Mouse (Mus musculus): ENCODE measurements around the gene Itgav. TPM values are rescaled to one million over a fixed set of nuclear protein-coding genes. Genes with fewer than 3 reads are reported as not detected.
A peak's percentile ranks its signal among the peaks of the same experiment; 100 is the strongest.

Gene Itgav
- polyA plus RNA-seq, 1 experiment, result 28.8 TPM

GRCm38 (mm10) chr2:83745257-83745656 is 21.1 kb downstream of the Itgav start:
- no peak for DNase-seq (ENCODE audit: low read depth)

GRCm38 (mm10) chr2:83748581-83749118 is 24.5 kb downstream of the Itgav start:
- no peak for DNase-seq (ENCODE audit: low read depth)

- DNase-seq (ENCODE audit: low read depth), result no peak
These were observed 28.8 kb downstream of the Itgav start for GRCm38 (mm10) chr2:83753008-83753407.

GRCm38 (mm10) chr2:83754306-83754837 is 30.2 kb downstream of the Itgav start:
- DNase-seq (ENCODE audit: low read depth), result no peak

- no peak for DNase-seq (ENCODE audit: low read depth)
These were observed 34.5 kb downstream of the Itgav start for GRCm38 (mm10) chr2:83758606-83759215.

GRCm38 (mm10) chr2:83759216-83759648 is 35.0 kb downstream of the Itgav start:
- DNase-seq (ENCODE audit: low read depth), result no peak

GRCm38 (mm10) chr2:83759667-83760066 is 35.5 kb downstream of the Itgav start:
- no peak for DNase-seq (ENCODE audit: low read depth)

- DNase-seq (ENCODE audit: low read depth), result no peak
These were observed 35.9 kb downstream of the Itgav start for GRCm38 (mm10) chr2:83760112-83760511.

- DNase-seq (ENCODE audit: low read depth), result no peak
These were observed 37.3 kb downstream of the Itgav start for GRCm38 (mm10) chr2:83761506-83761905.

- DNase-seq (ENCODE audit: low read depth), result no peak
These were observed 38.1 kb downstream of the Itgav start for GRCm38 (mm10) chr2:83762106-83762855.

GRCm38 (mm10) chr2:83766058-83766457 is 41.9 kb downstream of the Itgav start:
- no peak for DNase-seq (ENCODE audit: low read depth)

- DNase-seq (ENCODE audit: low read depth), result no peak
These were observed 42.7 kb downstream of the Itgav start for GRCm38 (mm10) chr2:83766878-83767277.

GRCm38 (mm10) chr2:83768311-83769047 is 44.3 kb downstream of the Itgav start:
- no peak for DNase-seq (ENCODE audit: low read depth)

GRCm38 (mm10) chr2:83771155-83771812 is 47.1 kb downstream of the Itgav start:
- DNase-seq (ENCODE audit: low read depth), result peak; percentile 8

GRCm38 (mm10) chr2:83791330-83792073 is 67.3 kb downstream of the Itgav start:
- no peak for DNase-seq (ENCODE audit: low read depth)

- no peak for DNase-seq (ENCODE audit: low read depth)
These were observed 67.9 kb downstream of the Itgav start for GRCm38 (mm10) chr2:83792102-83792501.

GRCm38 (mm10) chr2:83795766-83796165 is 71.6 kb downstream of the Itgav start:
- DNase-seq (ENCODE audit: low read depth), result no peak

- DNase-seq (ENCODE audit: low read depth), result no peak
These were observed 73.8 kb downstream of the Itgav start for GRCm38 (mm10) chr2:83797902-83798497.

GRCm38 (mm10) chr2:83812483-83813272 is 88.5 kb downstream of the Itgav start, which contains the start of gene Fam171b:
TSS of gene Fam171b (plus strand) at chr2:83812636.
- no peak for DNase-seq (ENCODE audit: low read depth)

All from gonadal fat pad, adult 2 months (tissue).